Mouse (Mus musculus): ENCODE measurements around the gene Tbc1d8. TPM values are rescaled to one million over a fixed set of nuclear protein-coding genes. Genes with fewer than 3 reads are reported as not detected.

The Tbc1d8 gene
- polyA plus RNA-seq, 1 experiment from 2014 or later, result 10.0 TPM

- 82% methylated on average over 9 of the region's 9 CpGs for WGBS
- Histone ChIP-seq H3K4me1 (replicated peaks; ENCODE audit: control insufficient read depth, insufficient read depth, low read length) (no peaks in the 10 kb centered on the region), H3K36me3 (replicated peaks; ENCODE audit: control insufficient read depth, insufficient read depth) (0 out of 2 replicates have a peak, but pooled peaks cover 3% of the 10 kb centered on the region), H3K27me3 (ENCODE audit: control insufficient read depth, insufficient read depth, low read length) (no peaks in the 10 kb centered on the region), H3K27ac (no peak overlapping the region), H3K9ac (no peak overlapping the region), H3K9me3 (ENCODE audit: control insufficient read depth, low read length) (no peaks in the 10 kb centered on the region), H3K4me2 (replicated peaks) (no peak overlapping the region), H3K4me3 (replicated peaks; ENCODE audit: low read length) (no peak overlapping the region)
- ATAC-seq (ENCODE audit: low FRiP score) (no peak), DNase-seq (ENCODE audit: low spot score) (no peak)
Measured at GRCm38 (mm10) chr1:39381017-39381416, 97.5 kb downstream of the Tbc1d8 start.

DNA sequence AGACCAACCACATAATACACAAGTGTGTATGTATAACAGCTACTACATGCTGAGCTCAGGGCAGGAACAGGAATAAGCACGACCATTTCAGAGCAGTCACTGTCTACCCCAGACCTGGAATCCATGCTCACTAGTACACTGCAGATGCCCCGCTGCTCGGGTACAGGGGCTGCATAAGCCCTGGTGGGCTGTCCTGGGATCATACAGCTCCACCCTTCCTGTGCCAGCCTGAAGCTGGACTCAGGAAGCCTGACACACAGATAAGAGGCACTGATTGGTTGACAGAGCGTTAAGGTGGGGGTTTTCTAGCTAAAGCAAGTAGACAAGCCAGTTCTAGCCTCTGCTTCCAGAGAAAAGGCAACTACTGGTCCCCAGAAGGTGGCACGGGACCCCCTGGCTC, 99.5 kb downstream of the Tbc1d8 start:
- Histone ChIP-seq H3K27ac (no peak overlapping the region), H3K4me2 (replicated peaks) (no peak overlapping the region), H3K27me3 (ENCODE audit: control insufficient read depth, insufficient read depth, low read length) (no peaks in the 10 kb centered on the region), H3K9ac (no peak overlapping the region), H3K4me1 (replicated peaks; ENCODE audit: control insufficient read depth, insufficient read depth, low read length) (no peaks in the 10 kb centered on the region), H3K36me3 (replicated peaks; ENCODE audit: control insufficient read depth, insufficient read depth) (peaks cover 15% of the 10 kb centered on the region; the same call in 1 of the 2 replicates), H3K4me3 (replicated peaks; ENCODE audit: low read length) (no peak overlapping the region), H3K9me3 (ENCODE audit: control insufficient read depth, low read length) (no peaks in the 10 kb centered on the region)
- WGBS, result 81% methylated on average over 5 of the region's 5 CpGs
- no peak for DNase-seq (ENCODE audit: low spot score)
- no peak for ATAC-seq (ENCODE audit: low FRiP score)

DNA sequence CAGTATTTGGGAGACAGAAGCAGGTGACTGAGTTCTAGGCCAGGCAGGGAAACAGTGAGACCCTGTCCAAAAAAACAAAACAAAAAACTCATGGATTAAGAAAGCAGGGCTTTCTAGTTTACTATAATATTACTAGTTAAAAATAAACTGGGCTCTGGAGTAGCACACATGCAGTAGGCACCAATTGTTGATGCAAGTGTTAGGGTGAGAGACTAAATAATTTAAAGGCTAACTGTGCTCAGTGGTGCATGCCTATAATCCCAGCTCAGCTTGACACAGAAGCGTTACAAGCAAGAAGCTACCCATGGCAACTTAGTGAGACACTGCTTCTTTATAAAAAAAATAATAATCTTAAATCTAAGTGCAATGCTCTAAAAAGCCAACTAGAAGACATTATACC, 100.0 kb downstream of the Tbc1d8 start:
- no peak for DNase-seq (ENCODE audit: low spot score)
- H3K4me2 ChIP-seq (replicated peaks), result no peak overlapping the region
- H3K9me3 ChIP-seq (ENCODE audit: control insufficient read depth, low read length), result no peaks in the 10 kb centered on the region
- no peaks in the 10 kb centered on the region for H3K27me3 ChIP-seq (ENCODE audit: control insufficient read depth, insufficient read depth, low read length)
- H3K4me1 ChIP-seq (replicated peaks; ENCODE audit: control insufficient read depth, insufficient read depth, low read length), result no peaks in the 10 kb centered on the region
- H3K9ac ChIP-seq, result no peak overlapping the region
- no peak overlapping the region for H3K27ac ChIP-seq
- 68% methylated on average over 1 of the region's 1 CpGs for WGBS
- H3K36me3 ChIP-seq (replicated peaks; ENCODE audit: control insufficient read depth, insufficient read depth), result peaks cover 19% of the 10 kb centered on the region
- ATAC-seq (ENCODE audit: low FRiP score), result no peak
- no peak overlapping the region for H3K4me3 ChIP-seq (replicated peaks; ENCODE audit: low read length)

- H3K27me3 ChIP-seq (ENCODE audit: control insufficient read depth, insufficient read depth, low read length), result no peaks in the 10 kb centered on the region
- H3K36me3 ChIP-seq (replicated peaks; ENCODE audit: control insufficient read depth, insufficient read depth), result peaks cover 37% of the 10 kb centered on the region
- H3K9me3 ChIP-seq (ENCODE audit: control insufficient read depth, low read length), result no peaks in the 10 kb centered on the region
- no peak overlapping the region for H3K9ac ChIP-seq
- no peaks in the 10 kb centered on the region for H3K4me1 ChIP-seq (replicated peaks; ENCODE audit: control insufficient read depth, insufficient read depth, low read length)
- DNase-seq (ENCODE audit: low spot score) (no peak), ATAC-seq (ENCODE audit: low FRiP score) (no peak; the same call in 1 of the 2 replicates)
- no peak overlapping the region for H3K27ac ChIP-seq
- H3K4me2 ChIP-seq (replicated peaks), result no peak overlapping the region
- no peak overlapping the region for H3K4me3 ChIP-seq (replicated peaks; ENCODE audit: low read length)
- WGBS, result 92% methylated on average over 9 of the region's 9 CpGs
Measured at GRCm38 (mm10) chr1:39376726-39377240, 101.8 kb downstream of the Tbc1d8 start.

DNA sequence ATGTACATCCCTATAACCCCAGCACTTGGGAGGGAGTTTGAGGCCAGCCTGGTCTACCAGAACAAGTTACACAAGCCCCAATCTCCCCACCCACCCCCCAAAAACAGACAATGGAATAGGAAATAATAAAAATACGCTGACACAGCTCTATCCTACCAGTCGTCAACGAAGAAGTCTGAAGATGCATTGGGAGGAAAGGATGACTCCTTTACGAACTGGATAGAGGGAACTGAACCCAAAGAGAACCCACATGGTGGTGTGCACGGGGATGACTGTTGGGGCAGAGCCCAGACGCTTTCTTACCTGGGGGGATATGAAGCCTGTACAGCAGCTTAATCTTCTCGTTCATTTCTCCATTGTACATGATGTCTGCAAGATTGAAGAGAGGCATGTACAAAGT, 102.4 kb downstream of the Tbc1d8 start:
- no peaks in the 10 kb centered on the region for H3K27me3 ChIP-seq (ENCODE audit: control insufficient read depth, insufficient read depth, low read length)
- H3K4me2 ChIP-seq (replicated peaks), result no peak overlapping the region
- no peak overlapping the region for H3K27ac ChIP-seq
- no peak overlapping the region for H3K9ac ChIP-seq
- no peak for DNase-seq (ENCODE audit: low spot score)
- H3K4me1 ChIP-seq (replicated peaks; ENCODE audit: control insufficient read depth, insufficient read depth, low read length), result no peaks in the 10 kb centered on the region
- WGBS, result 89% methylated on average over 7 of the region's 7 CpGs
- H3K9me3 ChIP-seq (ENCODE audit: control insufficient read depth, low read length), result no peaks in the 10 kb centered on the region
- H3K4me3 ChIP-seq (replicated peaks; ENCODE audit: low read length), result no peak overlapping the region
- H3K36me3 ChIP-seq (replicated peaks; ENCODE audit: control insufficient read depth, insufficient read depth), result peaks cover 44% of the 10 kb centered on the region
- ATAC-seq (ENCODE audit: low FRiP score), result no peak

DNA sequence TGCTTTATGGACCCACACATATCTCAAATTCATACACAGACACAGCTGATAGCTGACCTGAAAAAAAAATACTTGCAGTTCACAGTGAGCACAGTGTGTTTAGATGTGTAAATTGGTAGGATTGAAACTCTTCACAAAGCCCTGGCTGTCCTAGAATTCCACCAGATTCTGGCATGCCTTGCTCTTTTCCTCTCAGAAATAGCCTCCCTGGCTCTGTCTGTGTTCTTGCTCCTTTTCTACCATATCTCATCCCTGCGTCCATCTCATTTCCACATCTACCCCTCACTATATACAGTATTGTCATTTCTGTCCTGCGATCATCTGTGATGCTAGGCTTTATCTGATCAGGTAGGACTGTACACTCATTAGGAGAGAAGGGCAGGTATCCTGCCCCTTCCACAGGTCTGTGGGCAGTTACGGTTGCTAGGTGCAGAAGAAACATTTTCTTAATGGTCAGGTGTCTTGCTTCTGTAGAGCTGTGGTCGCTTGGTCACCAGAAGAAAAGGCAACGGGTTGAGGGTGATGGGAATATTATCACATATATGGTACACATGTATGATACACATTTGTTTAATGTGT, 104.2 kb downstream of the Tbc1d8 start:
- H3K27me3 ChIP-seq (ENCODE audit: control insufficient read depth, insufficient read depth, low read length), result no peaks in the 10 kb centered on the region
- no peak overlapping the region for H3K4me2 ChIP-seq (replicated peaks)
- H3K27ac ChIP-seq, result no peak overlapping the region
- no peak overlapping the region for H3K4me3 ChIP-seq (replicated peaks; ENCODE audit: low read length)
- H3K36me3 ChIP-seq (replicated peaks; ENCODE audit: control insufficient read depth, insufficient read depth), result peaks cover 60% of the 10 kb centered on the region
- no peak for DNase-seq (ENCODE audit: low spot score)
- 91% methylated on average over 5 of the region's 5 CpGs for WGBS
- H3K9me3 ChIP-seq (ENCODE audit: control insufficient read depth, low read length), result no peaks in the 10 kb centered on the region
- no peak for ATAC-seq (ENCODE audit: low FRiP score)
- no peak overlapping the region for H3K9ac ChIP-seq
- peaks cover 4% of the 10 kb centered on the region for H3K4me1 ChIP-seq (replicated peaks; ENCODE audit: control insufficient read depth, insufficient read depth, low read length)

DNA sequence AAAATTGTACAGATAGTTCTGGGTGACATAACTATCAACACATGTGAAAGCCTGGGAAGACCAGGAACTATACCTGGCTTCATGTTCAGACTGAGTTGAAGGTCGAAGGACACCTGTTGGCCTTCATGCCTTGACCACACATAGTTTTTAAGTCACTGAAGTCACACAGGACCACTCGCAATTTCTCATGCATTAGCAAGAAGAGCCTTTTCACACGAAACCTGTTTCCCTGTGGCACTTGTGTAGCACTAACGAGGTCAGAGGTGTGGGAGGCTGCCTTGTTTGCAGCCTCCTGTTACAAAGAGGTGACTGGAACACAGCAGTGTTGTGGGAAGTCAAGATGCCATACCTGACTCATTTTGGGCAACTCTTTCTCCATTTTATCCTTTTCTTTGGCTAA, 105.2 kb downstream of the Tbc1d8 start:
- Histone ChIP-seq H3K27me3 (ENCODE audit: control insufficient read depth, insufficient read depth, low read length) (no peaks in the 10 kb centered on the region), H3K27ac (no peak overlapping the region), H3K36me3 (replicated peaks; ENCODE audit: control insufficient read depth, insufficient read depth) (peaks cover 60% of the 10 kb centered on the region), H3K9ac (no peak overlapping the region), H3K9me3 (ENCODE audit: control insufficient read depth, low read length) (no peaks in the 10 kb centered on the region), H3K4me1 (replicated peaks; ENCODE audit: control insufficient read depth, insufficient read depth, low read length) (peaks cover 11% of the 10 kb centered on the region), H3K4me3 (replicated peaks; ENCODE audit: low read length) (no peak overlapping the region), H3K4me2 (replicated peaks) (no peak overlapping the region)
- no peak for ATAC-seq (ENCODE audit: low FRiP score)
- 75% methylated on average over 4 of the region's 4 CpGs for WGBS
- DNase-seq (ENCODE audit: low spot score), result no peak

DNA sequence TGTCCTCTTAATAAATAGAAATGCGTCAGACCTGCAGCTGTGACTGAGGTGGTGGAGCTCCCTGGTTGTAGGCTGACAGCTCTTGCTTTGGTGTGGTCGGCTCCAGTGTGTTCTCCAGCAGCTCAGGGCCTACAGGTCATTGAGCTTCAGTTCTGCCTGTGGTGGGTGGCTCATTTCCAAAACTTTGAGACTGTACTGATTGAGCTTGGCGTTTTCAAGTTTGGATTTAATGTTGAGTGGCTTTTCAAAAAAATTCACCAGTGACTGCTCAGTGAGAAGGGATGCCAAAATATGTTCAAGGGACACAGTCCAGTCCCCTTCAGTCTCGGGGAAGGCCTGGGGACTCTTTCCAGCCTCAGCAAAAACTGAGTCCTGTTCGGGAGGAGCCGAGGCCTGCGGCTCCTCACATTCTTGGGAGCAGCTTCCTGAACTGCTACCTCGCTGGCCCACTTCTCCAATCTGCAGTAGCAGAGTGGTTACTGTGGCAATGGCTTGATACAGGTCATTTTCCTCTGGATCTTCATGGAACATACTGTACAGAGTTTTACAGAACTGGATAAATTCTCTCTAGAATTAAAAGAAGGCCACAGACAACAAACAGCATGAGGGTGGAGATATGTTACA, 106.2 kb downstream of the Tbc1d8 start:
- H3K27ac ChIP-seq, result no peak overlapping the region
- ATAC-seq (ENCODE audit: low FRiP score), result no peak
- WGBS, result 81% methylated on average over 8 of the region's 8 CpGs
- peaks cover 11% of the 10 kb centered on the region for H3K4me1 ChIP-seq (replicated peaks; ENCODE audit: control insufficient read depth, insufficient read depth, low read length)
- H3K27me3 ChIP-seq (ENCODE audit: control insufficient read depth, insufficient read depth, low read length), result no peaks in the 10 kb centered on the region
- no peak overlapping the region for H3K4me2 ChIP-seq (replicated peaks)
- H3K9me3 ChIP-seq (ENCODE audit: control insufficient read depth, low read length), result no peaks in the 10 kb centered on the region
- no peak for DNase-seq (ENCODE audit: low spot score)
- H3K4me3 ChIP-seq (replicated peaks; ENCODE audit: low read length), result no peak overlapping the region
- H3K9ac ChIP-seq, result no peak overlapping the region
- peaks cover 60% of the 10 kb centered on the region for H3K36me3 ChIP-seq (replicated peaks; ENCODE audit: control insufficient read depth, insufficient read depth)

DNA sequence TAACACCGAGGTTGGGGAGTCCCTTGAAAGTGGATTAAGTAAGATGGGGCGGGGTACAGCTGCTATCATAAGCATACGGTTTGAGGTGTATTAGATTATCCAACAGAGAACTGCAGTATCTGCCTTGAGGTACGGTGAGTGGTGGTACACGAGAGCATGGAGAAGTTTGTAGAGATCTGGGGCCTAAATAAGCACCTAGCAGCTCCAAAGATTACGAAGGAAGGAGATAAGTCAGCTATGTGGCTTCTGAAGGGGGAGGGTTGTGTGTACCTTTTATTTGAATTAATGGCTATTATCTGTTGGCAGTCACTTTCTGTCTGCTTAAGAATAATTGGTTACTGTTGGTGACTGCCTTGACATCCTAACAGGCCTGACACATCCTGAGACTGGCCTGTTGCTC, 108.1 kb downstream of the Tbc1d8 start:
- no peak overlapping the region for H3K4me3 ChIP-seq (replicated peaks; ENCODE audit: low read length)
- WGBS, result 94% methylated on average over 6 of the region's 6 CpGs
- peaks cover 55% of the 10 kb centered on the region for H3K36me3 ChIP-seq (replicated peaks; ENCODE audit: control insufficient read depth, insufficient read depth)
- ATAC-seq (ENCODE audit: low FRiP score) (no peak), DNase-seq (ENCODE audit: low spot score) (no peak)
- peaks cover 17% of the 10 kb centered on the region for H3K4me1 ChIP-seq (replicated peaks; ENCODE audit: control insufficient read depth, insufficient read depth, low read length)
- H3K9ac ChIP-seq, result no peak overlapping the region
- H3K4me2 ChIP-seq (replicated peaks), result no peak overlapping the region
- H3K27ac ChIP-seq, result no peak overlapping the region
- H3K27me3 ChIP-seq (ENCODE audit: control insufficient read depth, insufficient read depth, low read length), result no peaks in the 10 kb centered on the region
- no peaks in the 10 kb centered on the region for H3K9me3 ChIP-seq (ENCODE audit: control insufficient read depth, low read length)

Data from hindbrain, embryonic 14.5 days (tissue).